ENCODE assay signal across 15 mouse cellular contexts in the genomic region with DNA sequence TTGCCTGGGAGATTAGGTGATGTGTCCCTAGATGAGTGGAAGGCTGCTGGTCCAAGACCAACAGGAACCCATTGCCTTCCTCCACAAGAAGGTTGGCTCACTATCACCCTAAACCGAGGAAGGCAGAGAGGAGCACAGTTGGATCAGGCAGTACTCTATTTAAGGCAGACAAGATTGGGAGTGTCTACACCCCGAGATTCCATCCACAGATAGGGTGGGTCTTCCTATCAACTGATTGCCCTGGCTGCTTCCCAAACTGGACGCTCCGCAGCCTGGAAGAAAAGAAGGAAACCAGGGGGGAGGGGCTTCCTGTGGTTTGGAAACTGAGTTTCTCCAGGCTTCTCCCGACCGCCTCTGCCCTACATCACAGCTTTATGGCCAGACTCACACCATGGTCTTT. TPM values are rescaled to one million over a fixed set of nuclear protein-coding genes. Genes with fewer than 3 reads are reported as not detected.
DNase-seq lines count a peak whose midpoint lies in the region; ATAC-seq and TF ChIP-seq lines count a peak whose summit lies in the region.
"Had no signal": no experiment of that assay in that cellular context is flagged by ENCODE, and none has a peak within 500 bp of the region (broad histone marks: within the 10 kb centered on the region; RNA-seq: fewer than 3 reads in every experiment).

TSS of gene Rtp3 (minus strand) at position 380 of the 400 bp plus-strand sequence.

- H3K27me3 ChIP-seq in E14TG2a.4 (ENCODE audit: insufficient read depth, low read length), result no peaks in the 10 kb centered on the region
- H3K27me3 ChIP-seq in liver, embryonic 15.5 days, result no peaks in the 10 kb centered on the region
- peaks cover 4% of the 10 kb centered on the region; the same call in 1 of the 2 replicates for H3K27me3 ChIP-seq in forebrain, embryonic 12.5 days
- H3K27me3 ChIP-seq: intestine, embryonic 15.5 days had no signal

- WGBS in liver, embryonic 15.5 days (ENCODE audit: insufficient replicate concordance), result 19% methylated on average over 6 of the region's 6 CpGs
- 74% methylated on average over 6 of the region's 6 CpGs for WGBS in forebrain, embryonic 12.5 days

- peak; percentile 19 for DNase-seq in adrenal gland, postnatal 25 days
- no peak for DNase-seq in adrenal gland, postnatal 4 days (ENCODE audit: low spot score in 2 of 2)
- DNase-seq in heart, postnatal 36 days, result peak; percentile 31 to 58
- DNase-seq in thymus, adult 18-20 months, result no peak
- DNase-seq in thymus, postnatal 14 days, result no peak
- DNase-seq: spleen, adult 18-20 months; thymus, adult 2 months had no signal

- peak within 1 kb of the TSS; percentile 46 for H3K4me2 ChIP-seq in liver, embryonic 15.5 days
- H3K4me2 ChIP-seq in forebrain, embryonic 12.5 days, result no peak within 1 kb of the TSS
- H3K4me2 ChIP-seq: intestine, embryonic 15.5 days had no signal

- intact Hi-C loops in heart, postnatal 36 days (cut with DNase I), result no loop called here

- peaks cover 55% of the 10 kb centered on the region for H3K4me1 ChIP-seq in E14TG2a.4 (replicated peaks; ENCODE audit: low read depth, low read length)
- peaks cover 12% of the 10 kb centered on the region for H3K4me1 ChIP-seq in liver, embryonic 15.5 days (replicated peaks)
- no peaks in the 10 kb centered on the region for H3K4me1 ChIP-seq in forebrain, embryonic 12.5 days

- H3K9me3 ChIP-seq in E14TG2a.4 (ENCODE audit: low read length), result no peaks in the 10 kb centered on the region
- H3K9me3 ChIP-seq in liver, embryonic 15.5 days (replicated peaks), result no peaks in the 10 kb centered on the region
- H3K9me3 ChIP-seq in forebrain, embryonic 12.5 days, result no peaks in the 10 kb centered on the region
- H3K9me3 ChIP-seq: intestine, embryonic 15.5 days had no signal

- H3K9ac ChIP-seq in liver, embryonic 15.5 days, result peak within 1 kb of the TSS; percentile 3; the same call in 1 of the 2 replicates
- no peak within 1 kb of the TSS for H3K9ac ChIP-seq in forebrain, embryonic 12.5 days
- H3K9ac ChIP-seq: intestine, embryonic 15.5 days had no signal

- TF ChIP-seq CTCF in E14TG2a.4 (conservative IDR thresholded peaks at IDR 0.05; ENCODE audit: low read length), result no peak

- H3K36me3 ChIP-seq in E14TG2a.4 (ENCODE audit: insufficient read depth, low read length), result no peaks in the 10 kb centered on the region; the same call in 1 of the 2 replicates
- 0 out of 2 replicates have a peak, but pooled peaks cover 5% of the 10 kb centered on the region for H3K36me3 ChIP-seq in liver, embryonic 15.5 days (replicated peaks)
- no peaks in the 10 kb centered on the region for H3K36me3 ChIP-seq in forebrain, embryonic 12.5 days (replicated peaks)
- H3K36me3 ChIP-seq: intestine, embryonic 15.5 days had no signal

- H3K4me3 ChIP-seq in E14TG2a.4 (replicated peaks; ENCODE audit: low read length), result peak within 1 kb of the TSS; percentile 2; the same call in 1 of the 2 replicates
- H3K4me3 ChIP-seq in liver, embryonic 15.5 days (replicated peaks), result peak within 1 kb of the TSS; percentile 42
- H3K4me3 ChIP-seq in forebrain, embryonic 12.5 days (replicated peaks), result no peak within 1 kb of the TSS
- H3K4me3 ChIP-seq: intestine, embryonic 15.5 days; left cerebral cortex, adult 2 months had no signal

- H3K27ac ChIP-seq in liver, embryonic 15.5 days (replicated peaks), result peak within 1 kb of the TSS; percentile 63
- H3K27ac ChIP-seq in forebrain, embryonic 12.5 days, result no peak within 1 kb of the TSS
- H3K27ac ChIP-seq: intestine, embryonic 15.5 days; left cerebral cortex, adult 2 months; macrophage had no signal

- no peak for ATAC-seq in liver, embryonic 15.5 days (ENCODE audit: insufficient read depth)
- ATAC-seq in forebrain, embryonic 12.5 days (ENCODE audit: low FRiP score), result no peak
- ATAC-seq: forebrain, embryonic 14.5 days; intestine, embryonic 15.5 days had no signal

RNA-seq across cellular contexts. Expression of gene Rtp3, which starts in this region (rescaled TPM):
- total RNA-seq in adrenal gland, postnatal 25 days (2021), result 3.0 and 4.8 TPM in 2 replicates
- 1 to 10 TPM; 2.1 to 7.6 TPM for total RNA-seq in adrenal gland, postnatal 4 days (2021)
- total RNA-seq in heart, postnatal 36 days (2021), result 1 to 10 TPM; 2.3 to 4.3 TPM
- 13.2 and 13.6 TPM in 2 replicates for polyA plus RNA-seq in liver, embryonic 15.5 days (2015; fragmentation: Nextera tagmentation; extraction: Ambion mirVana)
- not detected in 2 replicates for polyA plus RNA-seq in forebrain, embryonic 12.5 days (2016; fragmentation: Nextera tagmentation; extraction: Ambion mirVana)
- total RNA-seq: MEL had no signal
- polyA plus RNA-seq: forebrain, embryonic 14.5 days; macrophage had no signal

Comparison
In these comparisons a context has a peak if more than half of its experiments do, and no peak if none do; other contexts are left out.
1. RNA of gene Rtp3 (polyA plus RNA-seq): 13.2 to 13.6 TPM in liver, embryonic 15.5 days; not detected in forebrain, embryonic 12.5 days; every median in the first group is over 10 times any median in the second.
2. DNase-seq: peak in adrenal gland, postnatal 25 days (single experiment) and heart, postnatal 36 days (2 of 2); none in adrenal gland, postnatal 4 days (0 of 2), thymus, adult 18-20 months (0 of 2) and thymus, postnatal 14 days (single experiment).